Mouse (Mus musculus) embryo, embryonic 9.5 days (tissue): ENCODE measurements around the gene Ostc.

Source experiments
- DNase-seq: peaks from one replicate; pipeline ENCODE4 v3.0.0-alpha.2; 2017; ENCODE audit errors: extremely low spot score

Ostc gene

GRCm38 (mm10) chr3:130708967-130709924 is at the start of gene Ostc:
Gene Ostc (minus strand): TSS chr3:130709444.
- DNase-seq = peak; percentile 97

DNA sequence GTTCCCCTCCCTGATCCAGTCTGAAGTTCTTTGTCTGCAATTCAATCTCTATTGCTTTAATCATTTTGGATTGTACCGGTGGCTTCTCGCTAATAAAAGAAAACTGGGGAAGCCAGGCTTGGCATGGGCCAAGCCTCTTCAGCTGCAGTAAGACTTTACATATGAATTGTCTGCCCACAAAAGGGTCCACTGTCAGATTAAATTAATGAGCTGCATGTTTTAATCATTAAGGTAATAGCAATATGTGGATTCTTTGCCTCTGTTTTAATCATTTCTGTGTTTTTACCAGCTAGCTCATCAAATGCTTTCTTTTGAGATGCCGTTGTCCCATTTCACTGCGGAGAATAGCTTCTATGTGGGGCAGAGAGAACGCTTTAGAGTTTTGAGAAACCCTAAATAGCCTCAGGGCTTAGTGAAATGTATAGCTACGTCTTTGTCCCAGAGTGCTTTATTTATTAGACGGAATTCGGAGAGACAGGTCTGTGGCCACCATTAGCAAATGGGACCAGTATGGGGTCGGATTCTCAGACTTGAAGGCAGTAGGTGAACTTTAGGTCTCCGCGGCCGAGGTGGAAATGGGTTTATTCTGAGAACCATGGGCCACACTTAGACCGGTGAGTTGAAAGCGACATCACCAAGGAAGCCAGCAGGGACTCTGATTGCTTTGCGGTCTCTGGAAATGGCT is 49.1 kb upstream of the Ostc start:
- DNase-seq = no peak

DNA sequence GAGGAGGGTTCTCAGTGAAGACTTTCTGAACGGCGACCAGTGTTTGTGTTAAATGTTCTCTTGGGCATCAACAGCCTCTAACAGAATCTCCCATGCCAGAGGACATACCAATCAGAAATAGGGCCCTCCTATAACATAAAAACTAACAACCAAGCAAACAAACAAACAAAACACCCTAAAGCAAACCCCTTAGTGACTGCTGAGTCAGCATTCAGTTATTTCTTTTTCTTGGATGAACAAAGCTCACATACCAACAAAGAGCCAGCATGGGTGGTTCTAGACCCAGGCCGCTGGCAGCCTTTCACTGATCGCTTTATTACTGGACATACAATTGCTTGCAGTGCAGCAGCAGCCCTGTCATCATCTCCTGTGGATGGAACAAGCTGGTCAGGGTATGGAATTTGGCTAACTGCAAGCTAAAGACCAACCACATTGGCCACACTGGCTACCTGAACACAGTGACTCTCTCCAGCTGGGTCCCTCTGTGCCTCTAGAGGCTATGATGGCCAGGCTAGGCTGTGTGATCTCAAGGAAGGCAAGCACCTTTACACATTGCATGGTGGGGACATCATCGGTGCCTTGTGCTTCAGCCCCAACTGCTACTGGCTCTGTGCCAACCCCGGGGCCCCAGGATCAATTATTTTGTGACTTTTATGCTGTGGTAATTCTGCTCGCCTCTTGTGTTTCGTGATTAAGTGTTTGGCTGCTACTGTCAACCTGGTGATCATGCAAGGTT is 48.0 kb upstream of the Ostc start:
- DNase-seq = no peak

- no peak for DNase-seq
These were observed 40.0 kb upstream of the Ostc start for GRCm38 (mm10) chr3:130749206-130749605.

GRCm38 (mm10) chr3:130746673-130747619 is 37.7 kb upstream of the Ostc start:
- no peak for DNase-seq

DNA sequence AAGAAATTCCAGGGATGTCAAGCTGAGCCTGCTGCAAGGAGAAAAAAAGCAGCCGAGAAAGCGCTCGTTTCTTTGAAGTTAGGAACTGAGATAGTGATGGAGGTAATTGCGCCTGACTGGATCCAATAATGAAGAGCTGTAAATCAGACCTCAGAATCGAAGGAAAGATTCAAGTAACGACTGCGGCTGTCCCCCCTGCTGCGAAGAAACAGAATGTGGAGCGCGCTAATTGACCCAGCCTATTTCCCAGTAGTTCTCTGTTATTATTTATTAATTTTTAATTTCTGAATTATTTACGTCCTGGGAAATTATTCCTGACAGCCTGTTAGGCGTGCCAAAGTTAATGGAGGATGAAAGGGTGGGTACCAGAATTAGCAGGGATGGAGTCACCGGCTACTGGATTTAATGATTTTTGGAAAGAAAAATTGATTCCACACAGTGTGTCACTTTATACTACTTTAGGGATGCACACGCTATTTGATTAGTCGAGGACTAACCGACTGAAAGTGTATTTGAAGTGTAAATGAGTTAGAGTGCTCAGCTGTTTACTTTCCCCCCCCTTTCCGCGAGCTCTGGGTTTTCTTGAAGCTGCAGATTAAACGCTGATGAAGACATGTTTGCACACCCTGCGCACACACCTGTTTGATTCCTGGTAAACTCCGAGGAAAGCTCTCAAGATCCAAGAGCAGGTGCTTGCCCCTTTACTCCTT is 28.6 kb upstream of the Ostc start:
- no peak for DNase-seq

DNA sequence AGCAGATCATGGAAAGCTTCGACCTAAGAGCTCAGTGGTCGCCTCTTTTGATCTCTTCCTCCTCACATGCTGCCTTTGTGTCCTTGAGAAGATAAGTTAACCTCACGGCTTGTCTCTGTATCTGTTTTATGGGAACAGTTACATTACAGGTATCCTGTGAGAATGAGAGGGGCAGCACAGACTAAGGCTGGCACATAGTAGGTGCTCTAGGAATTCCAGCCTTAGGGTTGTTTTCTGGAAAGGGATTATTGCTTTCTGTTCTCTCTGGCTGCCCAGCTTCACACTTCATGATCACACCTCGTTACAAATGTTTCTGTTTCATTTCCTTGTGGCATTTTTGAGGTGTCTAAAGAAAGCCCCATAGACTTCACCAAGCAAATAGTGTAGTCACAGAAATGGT is 27.5 kb upstream of the Ostc start:
- DNase-seq = no peak

DNA sequence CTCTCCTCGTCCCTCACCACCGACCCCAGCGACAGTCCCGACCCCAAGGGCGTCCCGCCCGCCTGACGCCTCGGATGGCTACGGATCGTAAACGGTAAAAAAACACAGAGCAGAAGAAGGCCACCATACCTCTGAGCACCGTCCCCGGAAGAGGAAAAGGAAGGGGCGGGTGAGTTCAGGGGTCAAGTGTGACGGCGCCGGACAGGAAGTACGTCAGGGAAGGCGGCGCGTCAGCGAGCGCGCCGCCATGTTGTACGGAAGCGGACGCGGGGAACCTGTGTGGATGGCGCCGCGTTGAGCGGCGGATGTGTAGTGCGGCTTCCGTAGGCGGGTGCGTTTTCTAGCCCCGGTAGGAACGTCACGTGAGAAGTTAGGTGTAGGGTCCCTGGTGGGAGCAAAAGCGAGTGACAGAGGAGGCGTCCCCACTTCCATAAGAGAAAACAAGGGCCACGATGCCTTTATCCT is 21.0 kb upstream of the Ostc start, which contains the start of gene Rpl34:
Gene Rpl34 (minus strand): TSS at position 210 of the 465 bp plus-strand sequence.
- DNase-seq = peak; percentile 93

DNA sequence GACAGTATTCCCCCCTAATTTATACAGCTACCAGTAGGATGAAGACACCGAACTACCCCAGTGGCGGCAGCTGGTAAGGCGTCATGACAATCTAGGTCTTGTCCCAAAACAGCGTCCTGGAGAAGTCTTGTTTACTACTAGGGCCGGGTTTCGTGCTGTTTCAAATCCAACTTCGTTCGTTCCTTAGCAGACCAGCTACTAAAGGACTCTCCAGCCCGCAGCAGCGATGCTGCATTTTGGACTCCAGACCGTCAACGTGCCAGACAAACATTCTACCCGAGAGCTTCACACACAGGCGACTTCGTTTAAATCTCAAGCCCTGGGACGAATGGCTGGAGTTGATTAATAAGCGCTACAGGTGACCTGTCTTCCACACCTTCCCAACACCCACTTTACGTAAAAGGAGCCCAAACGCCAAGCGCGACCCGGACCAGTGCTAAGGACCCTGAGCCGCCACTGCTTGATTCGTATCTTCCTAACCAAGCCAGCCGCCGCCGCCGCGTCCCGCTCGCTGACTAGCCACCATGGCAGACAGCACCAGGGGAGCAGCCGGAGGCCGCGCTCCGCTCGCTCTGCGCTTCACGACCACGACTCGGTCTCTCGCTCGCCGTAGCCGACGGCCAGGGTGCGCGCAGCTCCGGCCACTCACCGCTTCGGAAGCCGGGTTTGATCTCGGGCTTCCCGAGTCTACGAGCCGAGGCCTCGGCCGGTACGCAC is 20.4 kb upstream of the Ostc start:
- peak; percentile 44 for DNase-seq

DNA sequence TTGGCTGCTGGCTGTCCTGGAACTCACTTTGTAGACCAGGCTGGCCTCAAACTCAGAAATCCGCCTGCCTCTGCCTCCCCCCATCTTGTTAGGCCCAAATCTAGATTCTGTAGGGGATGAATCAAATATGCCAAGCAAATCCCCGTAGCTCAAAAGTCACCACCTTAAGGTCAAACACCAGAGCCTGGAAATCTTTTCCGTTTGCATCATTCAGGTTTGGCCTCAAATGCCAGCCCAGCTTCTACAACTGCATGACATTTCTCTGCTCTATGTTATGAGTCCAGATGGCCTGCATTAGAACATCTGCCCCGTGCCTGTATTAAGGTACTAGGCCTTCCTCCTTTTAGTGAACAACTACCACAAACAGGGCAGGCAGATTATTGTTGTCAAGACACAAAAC is 18.4 kb upstream of the Ostc start:
- DNase-seq = no peak

DNA sequence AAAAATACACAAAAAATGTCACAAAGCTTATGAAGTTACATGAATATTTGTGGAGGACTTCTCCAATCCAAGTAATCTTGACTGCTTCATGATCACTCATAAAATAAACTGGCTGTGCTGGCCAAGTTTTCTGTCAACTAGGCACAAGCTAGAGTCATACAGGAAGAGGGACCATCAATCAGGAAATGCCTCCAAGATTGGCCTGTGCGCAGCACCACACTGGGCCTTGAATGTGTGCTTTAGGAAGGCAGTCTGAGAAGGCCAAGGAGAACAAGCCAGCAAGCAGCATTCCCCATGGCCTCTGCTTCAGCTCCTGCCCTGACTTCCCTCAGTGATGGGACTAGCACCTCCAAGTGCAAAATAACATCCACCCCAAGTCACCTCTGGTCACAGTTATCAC is 17.8 kb upstream of the Ostc start:
- no peak for DNase-seq

DNA sequence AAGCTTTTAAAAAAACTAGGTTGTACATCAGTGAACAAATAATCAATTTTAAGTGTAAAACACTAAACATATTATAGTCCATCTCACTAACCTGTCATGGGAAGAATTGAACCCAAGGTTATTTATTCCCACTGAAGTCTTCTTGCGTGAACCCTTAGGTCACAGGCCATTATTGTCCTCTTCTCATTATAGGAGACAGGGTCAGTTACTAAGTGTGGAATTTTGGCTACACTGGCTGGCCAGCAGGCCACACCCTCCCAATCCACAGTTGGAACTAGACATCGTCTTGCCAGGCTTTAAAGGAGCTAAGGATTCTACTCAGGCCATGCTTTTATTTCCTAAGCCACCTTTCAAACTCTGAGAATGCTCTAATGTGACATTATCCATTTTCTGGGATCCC is 16.5 kb upstream of the Ostc start:
- DNase-seq = no peak

GRCm38 (mm10) chr3:130722733-130723478 is 13.7 kb upstream of the Ostc start:
- DNase-seq = no peak

DNA sequence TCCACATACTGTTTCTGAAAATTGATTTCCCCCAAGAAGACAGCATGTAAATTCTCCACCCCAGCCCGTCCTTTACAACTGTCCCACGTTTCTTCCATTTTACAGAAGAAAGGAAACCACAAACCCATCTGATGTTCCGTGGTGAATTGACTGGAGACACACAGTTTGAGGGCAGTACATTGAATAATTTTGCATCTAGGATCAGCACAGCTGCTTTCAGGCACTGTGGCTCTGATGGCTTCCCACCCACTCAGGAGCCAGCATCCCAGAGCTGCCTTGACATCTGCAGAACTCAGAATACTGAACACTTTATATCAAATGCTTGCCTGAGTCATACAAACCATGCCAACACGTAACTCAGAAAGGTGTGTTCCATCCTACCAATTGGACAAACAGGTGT is 11.0 kb upstream of the Ostc start:
- DNase-seq = no peak

GRCm38 (mm10) chr3:130718871-130719270 is 9.6 kb upstream of the Ostc start:
- no peak for DNase-seq

GRCm38 (mm10) chr3:130716555-130716954 is 7.3 kb upstream of the Ostc start:
- no peak for DNase-seq

- peak; percentile 62 for DNase-seq
These were observed 5.7 kb upstream of the Ostc start for GRCm38 (mm10) chr3:130714775-130715568.

DNA sequence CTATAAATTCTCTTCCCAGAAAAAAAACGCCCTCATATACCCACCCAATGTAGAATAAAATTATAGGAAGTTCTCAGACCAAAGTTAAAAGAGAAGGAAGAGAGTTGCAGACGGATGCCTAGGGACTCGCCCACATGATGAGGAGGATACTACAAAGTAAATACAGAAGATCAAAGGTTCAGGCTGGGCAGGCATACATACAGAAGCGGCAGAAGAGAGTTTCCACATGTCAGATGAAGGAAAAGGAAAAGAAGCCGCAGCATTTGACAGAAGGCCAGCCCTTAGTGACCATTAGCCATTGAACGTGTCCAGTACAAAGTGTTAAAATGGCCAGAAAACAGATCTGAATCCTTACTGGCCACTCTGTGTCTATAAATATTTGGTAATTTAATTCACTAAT is 3.6 kb upstream of the Ostc start:
- no peak for DNase-seq
